Mouse (Mus musculus): ENCODE measurements around the gene Gpbp1l1.

Gene Gpbp1l1

DNA sequence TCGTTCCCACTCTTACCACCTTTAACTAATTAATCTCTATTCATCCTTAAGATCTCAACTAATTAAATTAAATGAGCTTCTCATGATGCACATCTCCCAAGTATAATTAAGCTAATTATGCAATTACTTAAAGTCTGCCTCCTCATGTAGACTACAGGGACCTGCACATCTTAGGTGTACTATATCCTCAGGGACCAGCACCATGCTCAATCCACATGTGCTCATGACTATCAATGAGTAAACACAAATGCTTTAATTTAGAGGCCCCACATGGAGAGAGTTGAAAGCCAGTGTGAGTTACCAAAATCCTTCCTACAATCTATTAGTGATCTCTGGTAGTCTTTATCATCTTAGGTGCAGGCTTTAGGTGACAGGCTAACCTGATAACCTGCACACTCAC lies 77.7 kb downstream of the Gpbp1l1 start:
- no peak for DNase-seq (ENCODE audit: low read depth, low spot score)

- DNase-seq (ENCODE audit: low read depth, low spot score): no peak
Observed at GRCm38 (mm10) chr4:116638821-116639220, 81.4 kb downstream of the Gpbp1l1 start.

DNA sequence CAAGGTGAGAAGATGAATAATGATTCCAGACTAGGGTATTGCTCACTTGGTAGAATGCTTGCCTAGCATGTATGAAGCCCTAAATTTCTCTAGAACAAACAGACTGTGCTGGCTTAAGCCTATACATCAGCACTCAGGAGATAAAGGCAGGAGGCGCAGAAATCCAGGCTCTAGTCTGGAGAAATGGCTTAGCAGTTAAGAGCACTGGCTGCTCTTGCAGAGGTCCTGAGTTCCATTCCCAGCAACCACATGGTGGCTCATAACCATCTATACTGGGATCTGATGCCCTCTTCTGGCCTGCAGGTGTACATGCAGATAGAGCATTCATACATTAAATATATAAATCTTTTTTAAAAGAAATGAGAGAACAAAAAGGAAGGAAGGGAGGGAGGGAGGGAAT lies 84.6 kb downstream of the Gpbp1l1 start:
- DNase-seq (ENCODE audit: low read depth, low spot score): no peak
